Mouse (Mus musculus) adrenal gland, adult 18-20 months (tissue): ENCODE measurements around the gene Pm20d1. TPM values are rescaled to one million over a fixed set of nuclear protein-coding genes. Genes with fewer than 3 reads are reported as not detected.

Experiments
- DNase-seq, 2 experiments: peaks; one replicate each; pipeline ENCODE4 v3.0.0; 2021 to 2022; ENCODE audit warnings: low spot score in 2 of 2
- long read RNA-seq, 2 experiments: library from polyadenylated mRNA; stranded (forward); transcript quantifications; one replicate each; pipeline ENCODE4 v2.0.0; 2021
- total RNA-seq, 2 experiments: library from RNA; stranded (reverse); gene quantifications; 1 replicate in 1 of 2; 2 replicates in 1 of 2; pipeline ENCODE4 v1.2.3; 2021

The Pm20d1 gene
- total RNA-seq = 10 to 100 TPM; 12.9 to 18.0 TPM
- long read RNA-seq, experiment 1, full-length matches to known transcripts = 24 of 30 reads
- long read RNA-seq, experiment 1, partial matches to known transcripts = 0 of 30 reads
- long read RNA-seq, experiment 1, other reads (novel, unspliced or antisense) = 6 of 30 reads
- long read RNA-seq, experiment 2, full-length matches to known transcripts = 8 of 13 reads
- long read RNA-seq, experiment 2, partial matches to known transcripts = 2 of 13 reads
- long read RNA-seq, experiment 2, other reads (novel, unspliced or antisense) = 3 of 13 reads

DNA sequence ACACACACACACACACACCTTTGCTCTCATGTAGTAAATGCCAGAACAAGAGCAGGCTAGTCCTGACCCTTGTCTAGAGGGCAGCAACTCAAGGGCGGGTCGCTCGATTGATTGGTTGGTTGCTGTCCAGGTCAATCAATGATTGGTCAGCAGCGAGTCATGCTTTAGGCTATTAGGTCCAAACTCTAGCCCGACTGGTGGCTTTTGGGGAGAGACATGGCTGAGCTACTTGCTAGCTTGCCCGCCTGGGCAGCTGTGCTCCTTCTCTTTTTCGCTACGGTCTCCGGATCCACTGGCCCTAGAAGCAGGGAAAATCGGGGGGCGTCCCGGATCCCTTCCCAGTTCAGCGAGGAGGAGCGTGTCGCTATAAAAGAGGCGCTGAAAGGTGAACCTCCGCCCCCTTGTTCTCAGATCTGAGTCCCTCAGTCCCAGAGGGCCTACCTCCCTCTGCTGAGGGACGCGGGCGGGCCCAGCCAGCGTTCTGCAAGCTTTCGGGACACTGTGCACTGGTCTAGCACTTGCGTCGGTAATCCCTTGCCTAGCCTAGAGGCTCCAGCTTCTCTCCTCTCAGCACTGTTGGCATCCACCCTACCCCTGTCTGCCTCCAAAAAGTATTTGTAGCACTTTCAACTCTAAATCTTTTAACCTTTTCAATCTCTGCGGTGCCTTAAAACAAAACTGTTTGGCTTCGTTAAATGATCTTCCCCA, at the start of gene Pm20d1:
Pm20d1 (plus strand) TSS at position 180 of the 708 bp plus-strand sequence.
- peak; percentile 33 to 58 for DNase-seq

DNA sequence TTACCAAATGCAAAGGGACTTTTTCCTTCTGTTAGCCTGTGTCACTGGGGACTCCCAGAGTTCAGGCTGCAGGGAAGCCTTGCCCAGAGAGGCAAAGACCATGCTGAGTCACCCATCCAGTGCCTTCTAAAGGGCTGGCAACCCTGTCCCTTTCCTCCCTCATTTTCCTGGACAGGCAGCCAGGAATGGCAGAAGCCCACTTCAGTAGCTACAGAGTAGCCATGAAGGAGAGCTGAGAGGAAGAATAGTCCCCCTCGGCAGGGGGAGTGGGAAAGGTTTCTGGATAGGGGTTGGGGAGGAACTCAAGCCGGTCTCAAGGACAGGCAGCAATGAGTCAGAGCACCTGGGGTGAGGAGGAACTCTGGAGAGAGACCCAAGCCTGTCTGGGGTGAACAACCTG, 49.4 kb upstream of the Pm20d1 start:
- DNase-seq = no peak

DNA sequence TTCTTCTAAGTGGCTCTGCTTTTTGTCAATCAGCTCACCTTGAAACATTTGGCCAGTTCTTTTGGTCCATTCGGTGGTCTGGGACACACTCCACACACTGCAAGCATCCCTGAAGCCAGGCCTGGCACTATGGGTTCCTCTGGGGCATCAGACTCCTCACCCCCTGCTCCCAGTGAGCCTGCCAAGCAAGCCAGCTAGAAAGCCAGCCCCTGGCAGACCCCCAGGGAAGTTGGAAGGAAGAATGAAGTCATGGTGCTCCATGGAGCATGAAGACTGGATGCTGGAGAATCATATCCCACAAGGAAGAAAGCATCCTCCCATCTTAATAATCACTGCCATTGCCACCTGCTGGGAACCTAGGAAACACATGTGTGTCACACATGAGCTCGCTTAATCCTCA, 48.5 kb upstream of the Pm20d1 start:
- no peak for DNase-seq

DNA sequence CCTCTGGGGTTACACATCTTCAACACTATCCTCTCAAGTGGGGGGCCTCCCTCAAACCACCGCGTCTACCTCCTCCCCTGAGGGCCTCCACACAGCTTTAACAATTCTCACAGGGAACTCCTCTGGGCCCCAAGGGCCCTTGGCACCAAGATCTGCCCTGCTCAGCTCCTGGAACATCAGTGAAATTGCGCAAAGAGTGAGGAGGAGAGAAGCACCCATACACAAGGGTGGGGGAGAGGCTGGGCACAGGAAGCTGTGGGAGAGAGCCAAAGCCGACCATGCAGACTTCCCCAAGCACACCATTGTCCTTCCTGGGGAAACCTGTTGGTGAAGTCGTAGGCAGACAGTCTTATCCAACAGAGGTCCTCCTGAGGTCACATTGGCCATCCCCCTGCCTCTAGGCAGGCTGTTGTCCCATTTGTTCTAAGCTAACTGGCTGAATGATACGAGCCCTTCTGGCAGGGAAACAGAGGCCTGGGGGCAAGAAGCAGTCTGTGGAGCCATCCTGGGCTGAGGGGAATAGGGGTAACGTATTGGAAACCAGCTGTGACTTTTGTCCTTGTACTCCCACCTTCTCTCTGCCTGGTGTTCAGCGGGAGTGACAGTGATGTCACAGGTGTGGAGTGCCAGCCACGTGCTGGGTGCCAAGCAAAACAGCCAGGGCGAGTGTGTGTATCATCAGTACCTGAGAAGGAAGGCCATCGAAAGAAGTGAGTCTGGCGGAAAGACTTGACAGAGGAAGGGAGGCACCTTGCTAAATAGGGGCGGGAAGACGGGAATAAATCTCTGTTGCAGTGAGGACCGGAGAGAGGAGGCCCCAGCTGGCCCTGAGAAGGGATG, 47.3 kb upstream of the Pm20d1 start:
- DNase-seq = no peak

DNA sequence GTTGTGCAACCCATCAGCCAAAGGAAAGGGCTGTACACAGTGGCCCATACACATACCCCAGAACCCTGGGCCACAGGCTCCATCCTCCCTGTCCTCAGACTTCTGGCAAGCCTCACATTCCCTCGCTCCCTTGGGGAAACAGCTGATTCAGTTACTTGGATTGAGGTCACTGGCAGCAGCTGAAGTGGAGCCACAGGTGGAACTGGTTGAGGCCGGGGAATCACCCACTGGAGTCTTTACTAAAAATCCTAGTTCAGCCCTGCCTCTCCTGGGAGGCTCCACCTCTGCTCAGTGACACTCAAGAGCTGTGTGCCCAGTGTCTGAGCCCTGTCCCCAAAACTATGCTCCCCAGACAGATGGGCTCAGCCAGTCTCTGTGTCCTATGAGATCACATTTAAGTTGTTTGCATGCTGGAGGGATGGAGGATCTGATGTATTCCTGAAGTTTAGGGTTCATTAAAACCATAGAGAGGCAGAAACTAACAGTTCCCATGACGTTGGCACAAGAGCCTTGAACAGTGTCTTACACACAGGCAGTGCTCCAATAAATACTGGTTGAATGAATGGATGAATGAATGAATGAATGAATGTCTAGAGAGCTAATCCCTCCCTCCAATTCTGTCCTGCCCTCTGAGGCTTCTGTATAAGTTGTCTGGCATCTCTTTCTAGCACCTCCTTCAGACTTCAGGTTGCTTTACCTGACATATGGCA, 45.8 kb upstream of the Pm20d1 start:
- DNase-seq = no peak

DNA sequence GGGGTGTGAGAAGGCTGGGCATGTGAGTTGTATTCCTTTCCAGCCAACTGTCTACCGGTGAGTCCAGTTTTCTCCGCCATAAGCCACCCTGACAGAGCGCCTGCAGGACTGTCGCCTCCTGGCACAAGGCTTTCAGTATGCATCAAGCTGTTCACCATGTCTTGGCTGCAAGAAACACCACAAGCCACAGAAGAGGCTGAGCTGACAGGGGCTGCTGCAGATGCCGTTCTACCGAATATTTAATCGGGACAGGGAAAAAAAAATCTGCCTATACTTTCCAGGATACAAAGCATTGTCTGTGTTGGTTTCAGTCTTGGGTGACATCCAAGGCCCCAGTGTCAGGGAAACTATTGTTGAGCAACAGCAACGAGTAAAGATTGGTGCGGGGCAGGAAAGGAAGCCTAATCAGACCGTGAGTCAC, 45.3 kb upstream of the Pm20d1 start:
- DNase-seq = no peak

DNA sequence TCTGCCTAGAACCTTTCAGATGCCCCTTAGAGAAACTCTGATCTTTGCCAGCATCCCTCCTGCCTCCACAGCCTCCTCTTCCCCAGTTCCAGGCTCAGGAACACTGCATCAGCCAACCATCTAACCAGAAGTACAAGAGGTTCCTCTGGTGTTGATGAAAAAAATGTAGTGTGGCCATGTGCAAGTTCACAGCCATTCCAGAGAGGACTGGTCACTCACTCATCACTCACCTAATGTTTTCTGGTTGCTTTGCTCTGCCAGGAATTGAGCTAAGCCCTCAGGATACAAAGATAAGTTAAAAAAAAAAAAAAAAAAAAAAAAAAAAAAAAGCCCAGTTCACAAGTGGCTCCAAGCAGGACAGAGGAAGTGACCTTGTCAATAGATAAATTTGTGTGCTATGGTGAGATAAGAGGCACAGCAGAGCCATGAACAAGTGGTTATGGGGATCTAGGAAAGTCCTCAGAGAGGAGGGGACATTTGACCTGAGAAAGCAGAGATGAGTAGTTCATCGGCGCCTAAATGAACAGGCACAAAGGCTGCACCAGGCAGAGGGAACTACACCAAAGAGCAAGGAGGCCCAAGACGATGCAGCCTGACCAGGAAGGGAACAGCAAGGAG, 42.9 kb upstream of the Pm20d1 start:
- DNase-seq = no peak

DNA sequence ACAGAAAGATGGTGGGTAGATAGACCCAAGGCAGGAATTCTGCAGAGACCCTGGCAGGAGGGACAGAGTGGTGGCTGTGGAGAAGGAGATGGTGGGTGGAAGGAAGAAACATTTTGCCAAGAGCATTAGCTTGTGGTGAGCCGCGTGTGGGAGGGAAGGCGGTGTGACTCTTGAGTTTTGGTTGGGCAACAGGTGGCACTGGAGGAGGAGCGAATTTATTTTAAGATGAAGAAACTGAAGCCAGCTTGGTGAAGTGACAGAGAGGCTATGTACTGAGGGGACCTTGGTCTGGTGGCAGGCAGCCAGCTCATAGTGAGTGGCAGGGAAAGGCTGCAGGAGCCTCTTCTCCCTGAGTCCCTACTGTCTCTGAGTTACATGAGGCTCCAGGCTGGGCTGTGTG, 42.3 kb upstream of the Pm20d1 start:
- DNase-seq = peak; percentile 58 to 65

DNA sequence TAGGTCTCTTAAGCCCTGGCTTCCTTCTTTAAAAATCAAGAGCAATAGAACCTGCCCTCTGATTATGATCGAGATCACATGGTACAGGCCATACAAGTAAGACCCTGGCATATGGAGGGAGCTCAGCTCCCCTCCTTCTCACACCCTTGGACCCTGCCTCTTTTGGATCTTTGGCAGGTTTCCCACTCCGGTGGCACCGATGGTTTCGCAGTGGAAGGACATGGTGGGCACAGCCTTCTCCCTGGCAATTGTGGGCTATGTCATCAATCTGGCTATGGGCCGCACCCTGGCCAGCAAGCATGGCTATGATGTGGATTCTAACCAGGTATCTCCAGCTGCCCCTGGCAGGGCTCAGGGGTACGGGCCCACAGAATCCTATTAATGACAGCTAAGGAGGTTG, 40.0 kb upstream of the Pm20d1 start:
- no peak for DNase-seq

DNA sequence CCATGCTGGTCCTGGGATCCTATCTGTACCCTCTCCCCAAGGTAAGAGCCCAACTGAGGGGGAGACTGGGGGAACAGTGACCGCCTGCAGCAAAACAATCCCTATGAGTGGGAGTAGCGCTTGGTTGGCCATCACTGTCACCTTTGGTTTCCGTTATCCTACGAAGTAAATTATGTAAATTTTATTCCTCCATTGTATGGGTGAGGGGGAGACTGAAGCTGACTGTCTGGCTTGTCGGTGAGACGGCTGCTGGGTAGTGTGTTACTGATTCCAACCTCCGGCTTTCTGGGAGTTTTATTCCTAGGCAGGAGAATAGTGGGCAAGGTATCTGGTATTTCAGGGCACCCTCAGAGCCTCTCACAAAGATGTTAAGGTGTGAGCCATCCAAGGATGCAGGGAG, 38.4 kb upstream of the Pm20d1 start:
- no peak for DNase-seq

DNA sequence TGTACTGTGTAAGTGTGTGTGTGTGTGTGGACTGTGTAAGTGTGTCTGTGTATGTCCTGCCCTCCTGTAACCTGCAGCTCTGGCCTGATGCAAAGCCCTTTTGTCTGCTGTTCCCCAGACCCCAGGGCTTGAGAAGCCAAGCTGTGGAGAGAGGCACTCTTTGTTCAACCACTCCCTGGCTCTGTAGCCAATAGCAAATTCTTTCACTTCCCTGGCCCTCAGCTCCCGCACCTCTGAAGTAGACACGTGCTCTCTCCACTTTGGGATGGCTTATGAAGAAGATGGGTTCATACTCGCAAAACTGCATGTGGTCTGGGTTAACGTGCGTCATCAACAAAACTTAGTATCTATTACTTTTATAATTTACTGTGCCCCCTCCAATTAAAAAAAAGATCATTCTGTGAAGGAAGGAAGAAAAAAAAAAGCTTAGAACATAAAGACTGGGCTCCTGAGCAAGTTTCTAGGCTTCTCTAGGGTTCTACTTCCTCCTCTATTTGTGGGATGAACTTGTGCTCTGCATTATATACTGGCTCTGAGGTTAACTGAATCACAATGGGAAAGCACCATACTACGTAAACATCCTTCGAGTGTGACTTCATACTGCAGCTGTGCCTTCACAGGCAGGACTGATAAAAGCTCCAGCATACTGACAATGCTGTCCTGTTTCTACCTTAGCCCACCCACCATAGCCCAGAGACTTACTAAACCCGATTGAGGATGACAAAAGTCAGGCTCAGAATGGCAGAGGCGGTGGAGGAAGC, 37.3 kb upstream of the Pm20d1 start:
- no peak for DNase-seq

DNA sequence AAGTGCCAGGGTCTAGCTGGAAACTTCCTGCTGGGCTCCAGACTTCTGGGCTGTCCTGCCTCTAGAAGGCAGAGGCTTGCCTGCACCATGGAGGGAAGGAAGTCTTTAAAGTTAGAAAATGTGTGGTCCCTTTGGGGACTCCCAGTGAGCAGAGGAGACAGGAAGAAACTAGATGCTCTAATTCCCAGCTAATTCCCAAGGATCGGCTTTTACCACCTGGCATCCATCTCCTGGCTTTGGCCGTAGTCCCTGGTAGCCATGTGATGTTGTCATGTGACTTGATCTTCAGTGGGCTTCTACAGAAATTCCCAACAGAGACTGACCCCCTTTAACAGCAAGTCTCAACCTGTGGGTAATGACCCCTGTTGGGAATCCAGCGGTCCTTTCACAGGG, 36.8 kb upstream of the Pm20d1 start:
- no peak for DNase-seq

DNA sequence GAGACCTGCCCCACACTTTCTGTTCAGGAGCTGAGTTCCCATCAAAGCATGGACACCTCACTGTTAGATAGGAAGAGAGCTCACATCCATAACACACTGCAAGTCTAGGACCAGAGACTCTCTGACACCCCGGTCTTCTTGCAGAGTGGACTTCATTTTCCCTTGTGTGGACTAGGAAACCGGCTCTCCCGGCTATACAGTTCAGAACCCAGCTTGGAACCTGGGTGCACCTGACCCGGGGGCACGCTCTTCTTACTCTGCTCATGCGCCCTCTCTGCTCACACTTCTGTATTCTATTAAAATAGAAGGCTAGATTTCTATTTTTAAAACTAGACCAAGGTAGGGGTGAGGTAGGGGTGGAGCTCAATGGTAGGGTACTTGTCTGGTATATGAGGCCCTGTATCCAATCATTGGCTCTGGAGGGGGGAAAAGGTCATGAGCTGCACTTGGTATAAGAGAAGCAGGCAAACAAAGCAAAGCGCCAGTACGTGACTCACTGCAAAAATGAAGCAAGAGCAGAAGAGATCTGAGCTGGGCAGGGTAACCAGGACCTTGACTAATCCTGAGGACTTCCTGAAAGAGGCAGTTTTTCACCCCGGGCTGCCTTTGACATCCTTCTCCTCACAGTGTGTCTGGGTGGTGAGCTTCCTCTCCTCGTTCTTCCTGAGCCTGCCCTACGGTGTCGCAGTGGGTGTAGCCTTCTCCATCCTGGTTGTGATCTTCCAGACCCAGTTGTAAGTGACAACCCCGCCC, 35.9 kb upstream of the Pm20d1 start:
- DNase-seq = no peak

DNA sequence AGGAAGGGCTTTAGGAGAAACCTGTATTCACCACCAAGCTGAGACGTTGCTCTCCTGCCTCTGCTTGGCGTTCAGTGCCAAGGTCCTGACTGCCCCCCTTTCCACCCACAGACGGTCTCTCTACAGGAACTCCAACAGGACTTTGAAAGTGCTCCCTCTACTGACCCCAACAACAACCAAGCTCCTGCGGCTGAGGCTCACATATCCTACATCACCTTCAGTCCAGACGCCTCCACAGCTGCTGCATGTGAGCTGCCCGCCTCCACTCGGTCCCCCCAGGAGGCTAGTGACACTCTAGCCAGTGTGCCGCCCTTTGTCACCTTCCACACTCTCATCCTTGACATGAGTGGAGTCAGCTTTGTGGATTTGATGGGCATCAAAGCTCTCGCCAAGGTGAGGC, 33.5 kb upstream of the Pm20d1 start:
- DNase-seq = no peak

DNA sequence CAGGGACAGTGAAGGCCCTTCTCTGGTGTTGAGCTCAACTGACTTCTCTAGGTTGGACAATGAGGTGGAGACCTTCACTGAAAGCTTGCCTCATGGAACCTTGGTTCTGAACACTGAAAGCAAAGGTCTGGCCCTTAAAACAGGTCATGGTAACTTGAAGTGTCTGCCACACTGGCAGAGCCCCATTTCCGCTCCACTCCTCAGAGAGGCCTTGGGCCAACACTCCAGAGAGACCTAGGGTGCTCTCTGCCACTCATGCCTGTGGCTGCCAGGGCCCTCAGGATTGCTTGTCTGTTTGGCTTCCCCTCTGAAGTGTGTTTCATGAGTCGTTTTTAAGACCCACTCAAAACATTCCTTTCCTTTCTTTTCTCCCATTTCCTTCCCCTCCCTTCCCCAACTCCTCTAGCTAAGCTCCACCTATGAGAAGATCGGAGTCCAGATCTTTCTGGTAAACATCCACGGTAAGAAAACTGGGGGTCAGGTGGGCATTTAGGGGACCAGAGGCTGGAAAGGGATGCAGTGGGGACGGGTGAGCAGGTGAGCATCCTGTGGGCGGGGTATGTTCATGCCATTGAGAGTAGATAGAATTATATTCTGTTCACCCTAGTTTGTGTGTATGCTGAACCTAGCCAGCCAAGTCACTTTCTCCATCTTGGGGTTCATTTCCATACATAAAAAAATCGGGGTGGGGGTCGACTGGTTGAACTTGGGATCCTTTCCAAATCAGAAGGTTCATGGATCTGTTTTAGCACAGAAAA, 32.4 kb upstream of the Pm20d1 start:
- DNase-seq = no peak

DNA sequence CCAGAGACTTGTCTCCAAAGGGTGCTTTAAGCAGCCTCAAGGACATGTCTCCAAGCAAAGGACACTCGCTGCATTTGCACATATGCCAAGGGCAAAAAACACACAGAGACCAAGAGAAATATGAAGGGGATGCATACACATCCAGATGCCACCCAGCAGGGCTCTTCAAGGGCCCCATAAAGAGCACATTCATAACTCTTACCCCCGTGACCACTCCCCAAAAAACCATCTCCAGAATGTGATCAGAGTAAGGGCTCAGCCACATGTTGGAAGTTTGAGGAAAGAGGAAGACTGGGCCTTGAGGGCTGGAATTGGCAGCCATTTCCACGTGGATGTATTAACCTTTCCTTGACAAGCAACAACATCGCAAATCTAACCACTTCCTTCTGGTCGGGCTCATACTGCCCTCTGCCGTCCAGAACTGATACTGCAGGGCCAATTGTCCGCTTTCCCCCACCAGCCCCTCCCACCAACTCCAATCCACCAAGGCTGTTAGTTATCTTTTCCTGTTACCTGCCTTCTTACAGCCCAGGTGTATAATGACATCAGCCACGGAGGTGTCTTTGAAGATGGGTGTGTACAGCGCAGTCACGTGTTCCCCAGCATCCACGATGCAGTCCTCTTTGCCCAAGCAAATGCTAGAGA, 31.7 kb upstream of the Pm20d1 start:
- peak; percentile 84 to 85 for DNase-seq

DNA sequence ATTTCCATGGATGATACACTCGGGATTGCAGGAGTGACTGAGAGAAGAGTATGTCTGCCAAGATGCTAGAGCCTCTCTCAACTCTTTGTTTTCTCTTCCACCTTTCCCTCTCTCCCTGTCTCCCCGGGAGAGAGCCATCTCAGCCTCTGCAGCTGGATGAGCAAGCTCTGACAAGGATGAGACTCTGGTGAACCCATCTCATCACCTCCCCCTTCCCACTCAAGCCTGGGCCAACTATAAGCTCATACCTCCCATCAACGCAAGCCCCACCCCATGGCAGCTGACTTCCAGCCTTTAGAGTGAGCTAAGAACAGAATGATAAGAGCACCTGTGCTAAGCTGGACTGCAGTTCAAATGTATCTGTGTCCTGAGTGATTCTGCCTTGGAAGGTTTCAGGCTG, 27.9 kb upstream of the Pm20d1 start:
- no peak for DNase-seq

DNA sequence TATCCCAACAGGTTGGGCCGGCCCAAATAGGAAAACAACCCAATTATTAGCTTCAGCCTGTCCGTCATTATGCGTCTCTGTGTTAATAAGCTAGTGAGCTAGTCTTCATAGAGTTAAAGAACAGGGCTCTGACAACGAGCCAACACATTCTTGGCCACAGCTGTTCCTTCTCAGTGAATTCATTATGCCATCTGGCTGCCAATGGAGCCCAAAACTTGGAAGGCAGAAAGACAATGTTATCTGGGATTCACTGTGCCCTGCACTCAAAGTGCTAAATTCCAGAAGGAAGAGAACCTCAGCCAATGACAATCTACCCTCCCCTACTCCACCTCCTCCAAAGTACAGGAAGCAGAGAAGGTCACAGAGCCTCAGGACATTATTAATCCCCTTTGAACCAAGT, 26.5 kb upstream of the Pm20d1 start:
- DNase-seq = no peak
